Mouse (Mus musculus) thymus, postnatal 10 days (tissue): ENCODE results near the gene Atxn7l1.

Source experiments
- DNase-seq, 2 experiments: peaks; one replicate each; pipeline ENCODE4 v3.0.0; 2021; ENCODE audit warnings: low spot score in 2 of 2

Atxn7l1 gene

DNA sequence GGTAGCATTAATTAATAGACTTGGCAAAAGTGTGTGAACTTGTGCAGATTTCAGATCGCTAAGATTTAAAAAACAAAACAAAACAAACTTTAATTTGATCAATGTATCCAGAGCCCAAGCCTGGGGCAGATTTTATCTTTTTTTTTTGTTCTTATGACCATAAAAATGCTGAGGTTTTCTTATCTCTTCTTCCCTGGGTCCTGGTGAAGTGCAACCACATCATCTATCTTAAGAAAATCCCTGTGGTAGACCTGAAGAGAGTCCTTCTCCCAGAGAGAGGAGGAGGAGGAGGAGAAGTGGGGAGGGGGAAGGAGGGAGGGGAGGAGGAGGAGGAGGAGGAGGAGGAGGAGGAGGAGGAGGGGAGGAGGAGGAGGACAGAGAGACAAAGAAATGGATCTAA lies 78.5 kb downstream of the Atxn7l1 start:
- DNase-seq, result no peak

DNA sequence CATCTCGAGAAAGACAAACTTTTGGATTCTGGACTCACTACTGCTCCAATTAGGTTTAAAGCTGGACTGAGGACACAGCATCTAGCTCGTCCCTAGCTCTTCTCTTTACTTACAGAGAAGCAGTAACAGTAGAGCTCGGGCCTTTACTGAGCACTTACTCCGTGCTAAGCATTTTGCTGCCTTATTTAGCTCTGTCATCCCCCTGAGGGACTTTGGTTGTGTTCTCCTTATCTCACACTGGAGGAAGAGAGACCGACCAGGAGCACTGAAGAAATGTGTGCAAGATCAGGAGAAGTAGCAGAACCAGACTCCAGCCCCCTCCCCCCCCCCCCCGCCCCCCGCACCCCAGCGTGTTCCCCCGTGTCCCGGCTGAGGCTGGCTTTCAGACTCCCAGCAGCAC lies 79.1 kb downstream of the Atxn7l1 start:
- no peak for DNase-seq

DNA sequence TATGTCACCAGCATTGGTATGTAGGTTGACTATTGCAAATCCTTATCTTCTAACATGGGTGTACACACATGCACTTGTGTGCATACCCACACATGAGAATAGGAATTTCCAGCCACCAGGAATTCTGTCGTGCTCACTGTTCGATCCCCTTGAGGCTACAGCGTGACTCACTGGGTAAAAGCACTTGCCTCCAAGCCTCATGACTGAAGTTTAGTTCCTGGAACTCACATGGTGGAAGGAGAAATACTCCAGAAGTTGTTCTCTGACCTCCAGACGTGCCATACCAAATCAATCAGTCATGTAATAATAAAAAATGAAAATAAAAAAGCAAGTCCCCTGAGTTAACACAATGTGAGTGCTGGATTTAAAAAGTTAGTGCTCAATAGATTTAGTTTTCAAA lies 87.8 kb downstream of the Atxn7l1 start:
- DNase-seq, result no peak

DNA sequence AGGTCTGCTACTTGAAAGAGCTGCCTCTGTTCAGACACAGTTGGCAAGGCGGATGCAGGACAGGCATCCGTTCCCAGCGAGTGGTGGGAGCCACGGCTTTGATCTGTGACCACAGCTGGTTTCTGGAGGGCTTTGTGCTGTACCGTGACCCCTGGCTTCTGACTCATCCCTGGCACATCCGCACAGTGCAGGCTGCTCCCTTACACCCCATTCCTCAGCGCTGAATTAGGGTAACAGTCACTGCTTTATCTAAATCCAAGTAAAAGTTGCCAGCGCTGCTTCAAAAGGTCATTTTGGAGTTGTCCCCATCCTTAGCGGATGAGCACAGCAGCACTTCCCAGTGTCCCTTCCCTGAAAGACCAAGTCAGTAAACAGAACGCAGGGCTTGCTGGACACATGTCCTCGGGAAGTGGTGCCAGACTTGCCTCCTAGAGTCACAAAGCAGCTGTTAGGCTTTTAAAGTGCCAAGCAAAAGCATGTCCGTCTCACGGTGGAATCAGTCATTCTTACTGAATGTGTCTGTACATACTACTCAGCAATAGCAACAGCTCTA lies 88.4 kb downstream of the Atxn7l1 start:
- no peak for DNase-seq

DNA sequence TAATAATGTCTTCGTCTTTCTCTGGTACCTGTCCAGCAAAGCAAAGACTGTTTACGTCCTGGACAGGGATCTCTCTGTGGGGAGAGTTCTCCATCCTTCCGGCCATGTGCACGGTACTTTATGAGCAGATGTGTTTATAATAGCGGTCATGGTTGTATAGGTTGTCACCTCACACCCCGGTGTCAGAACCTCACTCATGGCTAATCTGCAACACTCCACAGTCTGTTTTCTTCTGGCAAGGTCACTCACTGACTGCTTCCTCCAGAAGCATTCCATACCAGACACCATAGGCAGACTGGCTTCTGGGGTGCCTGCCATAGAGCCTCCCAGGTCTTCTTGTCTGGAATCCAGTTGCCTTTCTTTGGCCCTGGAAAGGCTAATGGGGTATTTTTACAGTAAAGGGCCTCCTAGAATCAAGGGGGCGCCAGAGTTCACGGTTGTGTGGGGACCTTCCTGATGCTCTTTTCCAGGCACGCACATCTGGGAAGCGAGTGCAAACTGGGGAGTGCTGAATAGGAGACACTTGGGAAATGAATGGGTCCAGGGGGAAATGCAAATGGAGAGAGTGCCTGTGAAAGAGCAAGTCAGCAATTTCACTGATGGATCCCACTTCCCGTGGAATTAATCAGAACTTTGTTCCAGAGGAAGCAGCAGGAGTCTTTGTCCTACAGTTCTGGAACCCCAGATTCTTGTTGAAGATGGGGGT lies 89.0 kb downstream of the Atxn7l1 start:
- no peak for DNase-seq

DNA sequence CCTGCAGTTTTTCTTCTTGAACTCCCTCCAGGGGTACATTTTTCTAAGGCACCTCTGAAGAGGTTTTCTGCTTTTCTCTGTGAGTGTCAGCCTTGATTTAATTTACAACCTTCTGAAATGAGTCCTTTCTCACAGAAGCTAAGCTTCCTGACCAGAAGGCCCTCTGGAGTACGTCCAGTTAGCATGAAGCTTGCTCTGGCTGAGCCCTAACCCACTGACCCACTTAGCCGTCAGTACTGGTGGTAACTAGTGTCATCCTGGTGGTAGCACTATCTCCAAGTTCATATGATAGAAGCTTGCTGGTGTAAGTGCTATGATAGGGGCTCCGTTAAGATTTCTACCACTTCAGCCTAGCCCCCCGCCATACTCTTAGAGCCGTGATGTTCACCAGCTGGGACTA lies 89.6 kb downstream of the Atxn7l1 start:
- no peak for DNase-seq

DNA sequence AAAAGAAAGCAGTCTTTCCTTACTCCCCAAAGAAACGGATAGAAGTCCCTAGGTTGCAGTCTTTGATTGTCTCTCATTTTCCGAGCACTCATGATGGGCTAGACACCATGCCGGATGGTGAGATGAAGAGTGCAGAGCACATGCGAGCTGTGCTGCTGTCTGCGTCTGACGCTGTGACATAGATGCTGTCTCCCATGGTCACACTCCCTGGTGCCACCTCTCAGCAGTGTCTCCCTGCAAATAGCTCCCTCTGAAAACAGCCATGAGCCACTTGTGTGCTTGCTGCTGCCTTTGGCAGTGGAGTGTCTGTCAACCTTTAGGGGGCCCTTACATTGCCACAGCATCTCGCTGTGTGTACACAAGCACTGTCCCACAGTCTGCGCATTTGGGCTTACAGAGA lies 95.2 kb downstream of the Atxn7l1 start:
- no peak for DNase-seq

DNA sequence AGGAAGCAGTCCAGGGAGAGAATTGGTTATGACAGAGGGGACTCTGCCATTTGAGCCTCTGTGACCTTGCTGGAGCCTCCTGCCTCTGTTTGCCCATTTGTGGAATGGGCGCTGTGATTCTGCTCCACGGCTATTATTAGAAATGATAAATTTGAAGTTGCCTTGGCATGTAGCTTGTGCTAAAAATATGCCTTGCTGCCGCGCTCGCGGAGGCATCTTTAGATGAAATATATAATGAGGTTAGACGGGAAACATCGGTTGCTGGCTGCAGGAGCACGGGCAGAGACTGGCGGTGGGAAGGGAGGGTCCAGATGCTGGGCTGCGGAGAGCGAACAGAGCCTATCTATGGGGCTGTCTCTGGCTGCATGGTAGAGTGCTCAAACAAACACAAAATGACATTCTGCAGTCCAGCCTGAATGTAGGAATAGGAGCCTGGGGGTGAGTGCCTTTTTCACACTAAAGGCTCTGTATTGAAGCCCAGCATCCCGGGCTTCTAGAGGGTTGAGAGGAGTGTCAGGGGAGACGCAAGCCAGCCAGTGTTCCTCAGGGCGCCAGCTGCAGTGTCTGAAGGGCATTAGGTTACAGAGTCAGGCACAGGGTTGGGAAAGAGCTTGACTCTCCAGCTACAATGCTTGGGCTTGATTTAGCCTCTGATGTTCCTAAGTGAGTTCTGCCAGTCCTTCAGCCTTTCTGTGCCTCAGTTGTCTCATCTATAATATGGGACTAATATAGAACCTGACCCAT lies 96.8 kb downstream of the Atxn7l1 start:
- DNase-seq, result no peak

DNA sequence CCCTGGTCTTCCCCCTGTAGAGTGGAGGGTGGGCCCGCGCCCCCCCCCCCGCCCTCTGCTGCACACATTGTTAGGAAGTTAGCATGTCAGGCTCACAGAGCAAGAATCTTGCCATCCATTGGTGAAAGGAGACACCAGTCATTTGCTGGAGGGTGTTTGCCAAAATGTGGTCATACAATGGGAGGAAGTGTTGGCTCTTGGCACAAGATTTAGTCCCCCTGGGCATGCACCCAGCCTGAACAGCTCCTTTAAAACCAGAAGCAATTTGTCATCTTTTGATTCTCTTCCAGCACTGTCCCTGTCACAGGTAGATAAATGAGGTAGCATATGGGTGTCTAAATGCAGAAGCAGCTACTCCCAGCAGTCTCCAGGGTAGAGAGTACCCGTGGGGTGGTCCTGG lies 98.0 kb downstream of the Atxn7l1 start:
- DNase-seq, result no peak

DNA sequence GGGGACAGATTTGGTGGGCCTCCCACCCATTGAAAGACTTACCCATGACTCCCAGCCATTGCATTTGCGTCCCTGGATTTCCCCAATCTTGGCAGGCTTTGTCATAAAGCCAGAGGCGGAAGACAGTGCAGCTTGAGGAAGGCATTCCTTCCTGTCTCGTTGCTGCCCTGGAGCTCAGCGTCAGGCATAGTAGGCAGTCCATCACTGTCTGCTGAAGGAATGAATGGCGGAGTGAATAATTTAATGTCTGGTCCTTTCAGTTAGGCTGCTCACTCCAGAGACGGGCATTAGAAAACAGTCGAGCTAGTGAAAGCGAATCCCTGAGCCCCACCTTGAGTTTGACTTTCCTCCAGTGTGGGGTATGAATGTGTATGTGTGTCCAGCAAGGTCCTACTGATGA lies 99.4 kb downstream of the Atxn7l1 start:
- DNase-seq, result no peak

DNA sequence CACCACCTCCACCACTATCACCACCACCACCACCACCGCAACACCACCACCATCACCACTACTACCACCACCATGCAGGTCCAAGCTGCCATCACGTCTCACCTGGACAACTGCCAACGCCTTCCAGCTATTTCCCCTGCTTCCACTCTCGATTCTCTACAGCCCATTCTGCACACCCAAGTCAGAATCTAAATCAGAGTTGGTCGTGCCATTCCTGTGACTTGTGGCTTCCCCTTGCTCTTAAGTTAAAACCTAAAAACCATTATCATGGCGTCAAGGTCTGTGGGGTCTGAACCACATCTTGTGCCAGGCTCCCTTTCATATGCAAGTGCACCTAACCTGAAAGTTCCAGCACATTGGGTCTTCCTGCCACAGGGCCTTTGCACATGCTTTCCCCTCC lies 102.7 kb downstream of the Atxn7l1 start:
- no peak for DNase-seq

DNA sequence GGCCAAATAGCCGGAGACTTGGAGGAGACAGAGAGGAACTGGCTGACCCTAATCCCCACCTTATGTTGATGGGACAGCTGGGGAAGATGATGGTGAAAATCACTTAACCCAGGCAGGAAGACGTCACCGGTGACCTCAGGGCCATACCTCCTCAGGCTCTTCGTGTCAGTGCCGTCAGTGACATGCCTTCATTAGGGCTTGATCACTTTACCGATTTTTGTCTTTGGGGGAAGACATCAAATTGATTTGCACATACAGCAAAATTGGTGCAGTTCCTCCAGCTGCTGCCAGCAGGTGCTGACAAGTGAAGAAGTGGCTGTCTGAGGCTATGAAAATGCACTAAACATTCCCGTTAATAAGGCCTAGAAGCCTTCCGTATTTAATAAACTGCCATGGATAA lies 103.9 kb downstream of the Atxn7l1 start:
- DNase-seq, result no peak

DNA sequence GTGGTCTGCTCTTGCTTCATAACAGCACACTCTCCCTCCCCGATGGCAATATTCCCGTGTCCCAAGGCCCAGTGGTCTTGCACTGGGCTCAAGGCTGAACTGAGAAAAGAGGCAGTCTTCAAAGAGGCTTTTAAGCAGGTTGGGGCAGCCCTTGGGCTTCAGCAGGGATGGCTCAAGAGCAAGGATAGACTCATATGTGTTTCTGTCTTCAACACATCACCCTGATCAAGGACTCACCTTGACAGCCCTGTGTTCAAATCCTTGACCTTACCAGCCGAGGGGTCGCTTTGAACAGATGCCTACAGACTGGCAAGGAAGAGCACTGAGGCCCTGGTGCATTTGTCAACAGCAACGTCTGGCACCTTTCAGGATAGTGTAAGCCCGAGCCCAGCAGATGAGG lies 105.1 kb downstream of the Atxn7l1 start:
- no peak for DNase-seq

DNA sequence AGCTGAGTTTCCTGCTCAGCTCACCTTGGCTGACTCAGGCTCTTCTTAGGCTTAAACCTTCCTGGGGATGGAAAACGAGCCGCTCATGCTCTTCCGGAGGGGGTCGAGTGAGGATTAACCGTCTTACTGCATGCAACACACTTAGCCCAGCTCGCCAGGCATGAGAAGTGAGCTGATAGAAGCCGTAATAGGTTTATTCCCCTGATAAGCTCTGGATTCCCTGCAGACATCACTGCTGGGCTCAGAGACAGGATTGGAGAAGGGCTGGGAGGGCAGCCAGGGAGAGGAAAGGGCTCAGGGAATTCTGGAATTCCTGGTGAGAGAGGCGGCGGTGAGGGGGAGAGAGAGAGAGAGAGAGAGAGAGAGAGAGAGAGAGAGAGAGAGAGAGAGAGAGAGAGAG lies 105.7 kb downstream of the Atxn7l1 start:
- DNase-seq, result no peak

DNA sequence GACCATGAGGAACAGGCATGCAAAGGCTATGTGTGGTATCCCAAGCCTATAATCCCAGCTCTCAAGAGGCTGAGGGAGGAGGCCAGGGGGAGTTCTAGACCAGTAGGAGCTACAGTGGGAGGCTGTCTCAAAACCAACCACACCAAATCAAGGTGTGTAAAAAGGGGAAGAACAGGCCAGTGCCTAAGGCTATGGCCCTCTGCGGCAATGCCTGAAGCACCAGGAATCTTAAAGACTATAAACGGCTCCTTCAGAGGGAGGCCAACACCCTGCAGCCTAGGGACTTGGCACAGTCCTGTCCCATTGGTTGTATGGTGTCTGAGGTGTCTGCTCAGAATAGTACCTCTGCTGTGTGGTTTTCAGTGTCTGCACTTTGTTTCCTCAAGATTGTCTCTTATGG lies 107.8 kb downstream of the Atxn7l1 start:
- no peak for DNase-seq

DNA sequence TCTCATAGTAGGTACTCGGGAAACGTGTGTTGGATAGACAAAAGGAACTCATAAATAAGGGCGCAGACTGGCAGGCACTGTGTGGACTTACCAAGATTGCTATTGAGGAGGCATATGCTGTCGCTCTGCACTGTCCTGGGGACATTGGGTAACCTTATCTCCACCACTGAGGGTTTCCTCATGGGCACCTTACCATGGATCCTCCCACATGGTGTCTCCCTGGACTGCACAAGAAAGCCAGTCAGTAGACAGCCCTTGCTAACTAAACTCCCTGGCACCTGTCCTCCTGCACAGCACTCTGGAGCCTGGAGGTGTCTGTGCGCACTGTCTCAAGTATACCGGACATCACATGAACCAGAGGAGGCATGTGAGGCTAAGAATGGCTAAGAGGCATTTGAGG lies 108.9 kb downstream of the Atxn7l1 start:
- DNase-seq, result no peak

DNA sequence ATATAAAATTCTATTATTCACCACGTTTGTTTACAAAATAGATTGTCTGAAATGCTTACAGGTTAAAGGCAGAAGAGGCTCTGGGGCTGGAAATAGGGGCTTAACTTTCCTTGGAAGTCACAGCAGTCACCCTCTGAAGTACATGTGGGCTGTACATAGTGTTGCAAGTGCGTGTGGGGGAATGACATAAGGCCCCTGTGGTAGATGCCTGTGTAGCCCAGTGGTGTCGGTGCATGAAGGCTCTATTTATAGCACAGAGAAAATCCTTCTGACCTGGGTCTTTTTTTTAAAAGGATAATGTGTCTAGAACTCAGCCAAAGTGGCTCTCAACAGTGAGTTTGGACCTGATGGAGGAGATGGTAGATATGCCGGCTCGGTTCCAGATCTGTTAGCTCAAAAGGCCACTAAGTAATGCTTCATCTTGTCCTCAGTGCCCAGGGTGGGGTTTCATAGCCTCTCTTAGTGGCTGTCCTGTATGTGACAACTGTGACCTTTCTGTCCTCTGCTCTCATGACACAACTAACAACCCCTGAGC lies 111.6 kb downstream of the Atxn7l1 start:
- DNase-seq, result no peak

DNA sequence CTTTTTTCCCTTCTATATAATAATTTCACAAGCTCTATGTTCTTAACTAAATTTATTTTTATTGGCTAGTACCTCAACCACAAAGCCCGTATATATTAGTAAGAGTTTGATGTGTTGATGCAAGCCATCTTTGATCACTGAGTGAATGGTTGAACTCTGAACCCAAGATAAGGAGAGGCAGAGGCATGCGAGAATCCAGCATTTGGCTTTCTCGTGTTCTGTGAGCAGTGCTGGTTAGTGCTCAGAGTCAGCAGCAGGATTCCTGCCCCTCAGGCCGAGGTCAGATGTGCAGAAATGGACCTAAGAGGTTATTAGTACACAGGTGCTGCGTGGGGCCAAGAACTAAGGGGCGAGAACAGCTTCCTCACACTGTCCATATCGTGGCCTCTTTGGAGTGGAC lies 113.1 kb downstream of the Atxn7l1 start:
- DNase-seq, result no peak

DNA sequence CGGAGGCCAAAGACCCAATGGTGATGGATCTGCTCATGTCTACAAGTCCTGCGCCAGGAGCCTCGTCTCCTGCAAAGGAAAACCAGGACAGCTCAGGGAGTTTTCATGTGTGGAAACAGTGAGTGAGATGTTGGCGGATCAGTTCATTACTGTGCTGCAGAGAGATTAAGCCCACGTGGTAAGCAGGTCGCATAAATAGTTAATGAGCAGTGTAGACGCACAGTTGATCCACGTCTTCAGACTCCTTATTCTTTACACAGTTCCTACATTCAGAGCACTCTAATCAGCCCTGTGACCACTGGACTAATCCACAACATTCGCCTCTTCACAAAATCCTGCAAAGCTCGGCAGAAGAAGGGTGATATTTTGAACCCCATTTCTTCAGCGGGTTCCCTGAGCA lies 118.4 kb downstream of the Atxn7l1 start:
- DNase-seq, result no peak

DNA sequence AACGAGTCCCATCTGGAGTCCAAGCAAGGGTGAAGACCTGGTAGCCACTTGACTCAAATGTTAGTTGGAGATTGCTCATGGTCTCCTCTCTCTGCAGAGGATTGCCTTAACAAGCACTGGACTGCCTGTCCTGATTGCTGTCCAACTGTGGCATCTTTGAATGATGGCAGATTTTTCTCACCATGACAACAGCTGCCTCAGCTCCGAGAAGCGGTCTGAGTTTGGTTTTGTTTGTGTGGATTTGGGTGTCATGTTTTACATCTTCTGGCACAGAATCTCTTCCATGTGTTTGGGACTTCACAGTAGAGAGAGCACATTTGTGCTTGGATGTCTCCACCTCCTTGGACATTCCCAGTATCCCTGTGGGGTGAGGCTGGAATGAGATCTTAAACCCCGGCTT lies 120.5 kb downstream of the Atxn7l1 start:
- no peak for DNase-seq

DNA sequence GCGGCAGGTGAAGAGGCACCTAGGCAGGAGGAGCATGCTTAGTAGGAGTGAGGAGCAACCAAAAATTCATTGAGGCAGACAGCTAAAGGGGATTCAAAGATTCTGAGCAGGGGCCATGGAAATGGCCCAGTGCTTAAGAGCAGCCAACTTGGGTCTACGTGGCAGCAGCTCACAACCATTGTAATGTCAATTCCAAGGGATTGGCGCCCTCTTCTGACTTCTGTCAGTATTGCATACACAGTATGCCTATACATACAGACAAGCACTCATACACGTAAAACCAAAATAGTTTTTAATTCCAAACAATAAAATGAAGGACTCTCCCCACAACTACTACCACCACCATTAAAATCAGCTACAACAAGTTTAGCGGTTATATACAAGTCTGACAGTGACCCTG lies 122.2 kb downstream of the Atxn7l1 start:
- peak; percentile 17 to 63 for DNase-seq

DNA sequence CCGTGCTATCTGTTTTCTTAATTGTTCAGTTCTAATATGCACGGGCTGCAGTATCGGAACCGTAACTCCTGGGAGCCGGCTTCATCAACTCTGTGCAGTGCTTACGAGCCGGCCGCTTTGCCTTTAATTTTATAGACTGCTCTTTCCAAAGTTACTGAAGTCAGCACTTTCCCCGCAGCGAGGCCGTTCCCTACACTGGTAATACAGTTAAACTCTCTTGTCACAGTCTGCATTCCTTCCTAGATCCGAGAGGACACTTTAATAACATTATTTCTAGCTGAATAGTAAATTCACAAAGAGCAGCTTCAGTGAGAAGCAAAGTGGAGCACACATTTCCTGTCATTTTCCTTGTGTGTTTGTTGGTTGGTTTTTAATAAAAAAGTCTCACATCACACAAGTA lies 124.4 kb downstream of the Atxn7l1 start:
- DNase-seq, result no peak

DNA sequence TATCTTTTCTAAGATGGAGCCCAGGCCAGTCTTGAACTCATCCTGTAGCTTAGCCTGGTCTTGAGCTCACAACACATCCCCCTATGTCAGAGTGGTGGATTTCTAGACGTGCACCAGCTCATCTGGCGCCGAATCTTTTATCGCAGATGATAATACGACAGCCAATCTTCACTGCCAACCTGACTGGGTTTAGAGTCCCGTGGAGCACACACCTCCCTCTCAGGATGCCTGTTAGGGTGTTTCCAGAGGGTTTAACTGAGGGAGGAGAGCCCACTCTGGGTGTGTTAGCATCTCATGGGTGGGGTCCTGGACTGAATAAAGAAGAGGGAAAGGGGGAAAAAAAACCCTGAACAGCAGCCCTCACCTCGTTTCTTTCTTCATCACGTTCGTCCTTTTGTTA lies 124.9 kb downstream of the Atxn7l1 start:
- DNase-seq, result no peak
